ENCODE assay signal across 7 mouse cellular contexts in the genomic region with DNA sequence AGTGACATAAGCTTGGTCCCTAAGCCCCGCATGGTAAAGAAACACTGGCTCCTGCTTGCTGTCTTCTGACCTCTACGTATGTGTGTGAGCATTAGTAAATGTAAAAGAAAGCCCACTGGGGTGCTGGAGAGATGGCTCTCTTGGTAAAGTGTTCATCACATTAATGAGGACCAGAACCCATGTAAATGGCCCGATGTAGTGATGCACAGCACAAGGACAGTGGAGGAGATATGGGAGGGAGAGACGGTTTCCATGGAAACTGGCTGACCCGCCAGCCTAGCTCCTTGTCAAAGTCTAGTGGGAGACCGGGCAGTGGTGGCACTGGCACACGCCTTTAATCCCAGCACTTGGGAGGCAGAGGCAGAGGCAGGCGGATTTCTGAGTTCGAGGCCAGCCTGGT. TPM values are rescaled to one million over a fixed set of nuclear protein-coding genes. Genes with fewer than 3 reads are reported as not detected.
DNase-seq lines count a peak whose midpoint lies in the region; ATAC-seq and TF ChIP-seq lines count a peak whose summit lies in the region.

No protein-coding gene starts in this region.

- peaks cover 38% of the 10 kb centered on the region for H3K36me3 ChIP-seq in kidney, embryonic 16.5 days (ENCODE audit: insufficient read depth, low read length)
- 0 out of 2 replicates have a peak, but pooled peaks cover 10% of the 10 kb centered on the region for H3K36me3 ChIP-seq in forebrain, postnatal 0 days (ENCODE audit: insufficient read depth)
- H3K36me3 ChIP-seq in midbrain, embryonic 14.5 days (ENCODE audit: control insufficient read depth, insufficient read depth, low read length) = peaks cover 10% of the 10 kb centered on the region

- no peak for TF ChIP-seq CTCF in brain, embryonic 14.5 days (IDR thresholded peaks at IDR 0.05; ENCODE audit: borderline replicate concordance, extremely low read depth, insufficient read depth, insufficient read length)
- TF ChIP-seq CTCF in forebrain, postnatal 0 days (IDR thresholded peaks at IDR 0.05; ENCODE audit: low read depth) = no peak

- peaks cover 16% of the 10 kb centered on the region for H3K4me1 ChIP-seq in kidney, embryonic 16.5 days (ENCODE audit: insufficient read depth, low read length)
- no peaks in the 10 kb centered on the region for H3K4me1 ChIP-seq in forebrain, postnatal 0 days (ENCODE audit: insufficient read depth)
- no peaks in the 10 kb centered on the region for H3K4me1 ChIP-seq in midbrain, embryonic 14.5 days (ENCODE audit: control insufficient read depth, insufficient read depth, low read length)

- ATAC-seq in kidney, embryonic 16.5 days (ENCODE audit: low FRiP score, low TSS enrichment) = 0 out of 2 replicates have a peak, but pooled peaks have one; percentile 13
- ATAC-seq in forebrain, postnatal 0 days = no peak
- no peak for ATAC-seq in midbrain, embryonic 14.5 days (ENCODE audit: low FRiP score, low TSS enrichment)

- no peak overlapping the region for H3K9ac ChIP-seq in kidney, embryonic 16.5 days (replicated peaks; ENCODE audit: low read length)
- no peak overlapping the region for H3K9ac ChIP-seq in forebrain, postnatal 0 days
- H3K9ac ChIP-seq in midbrain, embryonic 14.5 days (replicated peaks; ENCODE audit: low read length) = no peak overlapping the region

- no peak overlapping the region for H3K27ac ChIP-seq in kidney, embryonic 16.5 days (ENCODE audit: low read length)
- H3K27ac ChIP-seq in forebrain, postnatal 0 days (ENCODE audit: low read depth, low read length) = no peak overlapping the region
- H3K27ac ChIP-seq in midbrain, embryonic 14.5 days (replicated peaks; ENCODE audit: low read depth, low read length) = no peak overlapping the region

- intact Hi-C loops in gastrocnemius, postnatal 14 days (cut with DNase I; ENCODE audit: low total_unique reads) = no loop called here

- H3K4me3 ChIP-seq in kidney, embryonic 16.5 days (ENCODE audit: low read length) = no peak overlapping the region
- H3K4me3 ChIP-seq in forebrain, postnatal 0 days (ENCODE audit: low read depth, low read length) = no peak overlapping the region
- no peak overlapping the region for H3K4me3 ChIP-seq in midbrain, embryonic 14.5 days (replicated peaks; ENCODE audit: low read depth, low read length)

- DNase-seq in kidney, postnatal 25 days = no peak
- peak; percentile 53 for DNase-seq in brain, embryonic 14.5 days (ENCODE audit: low read depth)
- DNase-seq in forebrain, postnatal 0 days = peak; percentile 18
- peak; percentile 45 for DNase-seq in midbrain, embryonic 14.5 days
- no peak for DNase-seq in cerebellum, adult 9-10 months
- no peak for DNase-seq in gastrocnemius, postnatal 14 days

- no peak overlapping the region for H3K4me2 ChIP-seq in kidney, embryonic 16.5 days (replicated peaks; ENCODE audit: low read depth, low read length)
- no peak overlapping the region for H3K4me2 ChIP-seq in forebrain, postnatal 0 days (ENCODE audit: low read depth)
- H3K4me2 ChIP-seq in midbrain, embryonic 14.5 days (ENCODE audit: low read length) = no peak overlapping the region

- H3K9me3 ChIP-seq in kidney, embryonic 16.5 days (ENCODE audit: low read length) = no peaks in the 10 kb centered on the region
- H3K9me3 ChIP-seq in forebrain, postnatal 0 days (ENCODE audit: low read length) = no peaks in the 10 kb centered on the region
- H3K9me3 ChIP-seq in midbrain, embryonic 14.5 days (ENCODE audit: control insufficient read depth, low read length) = no peaks in the 10 kb centered on the region

- no peaks in the 10 kb centered on the region for H3K27me3 ChIP-seq in kidney, embryonic 16.5 days (ENCODE audit: insufficient read depth, low read length)
- no peaks in the 10 kb centered on the region for H3K27me3 ChIP-seq in forebrain, postnatal 0 days (ENCODE audit: insufficient read depth, low read length)
- H3K27me3 ChIP-seq in midbrain, embryonic 14.5 days (ENCODE audit: control insufficient read depth, insufficient read depth, low read length) = no peaks in the 10 kb centered on the region

- WGBS in kidney, embryonic 16.5 days = 48% methylated on average over 9 of the region's 9 CpGs
- 53% methylated on average over 9 of the region's 9 CpGs for WGBS in forebrain, postnatal 0 days
- WGBS in midbrain, embryonic 14.5 days = 47% methylated on average over 9 of the region's 9 CpGs

- TF ChIP-seq POLR2A in brain, embryonic 14.5 days (IDR thresholded peaks at IDR 0.05; ENCODE audit: borderline replicate concordance, extremely low read depth, insufficient read depth, insufficient read length, poor library complexity, severe bottlenecking) = no peak

RNA-seq across cellular contexts. Expression of a gene that starts 26.8 kb away (rescaled TPM):
- 53.7 and 55.3 TPM in 2 replicates for polyA plus RNA-seq in kidney, embryonic 16.5 days (2015; fragmentation: Nextera tagmentation; extraction: Ambion mirVana)
- polyA plus RNA-seq in brain, embryonic 14.5 days (2012; rRNA removed) = 15.5 and 18.8 TPM in 2 replicates
- total RNA-seq in forebrain, postnatal 0 days (2014; rRNA removed) = 8.9 and 12.7 TPM in 2 replicates
- 3.5 and 4.9 TPM in 2 replicates for polyA plus RNA-seq in forebrain, postnatal 0 days (2015; fragmentation: Nextera tagmentation; extraction: Ambion mirVana)
- 3.4 and 8.5 TPM in 2 replicates for polyA plus RNA-seq in midbrain, embryonic 14.5 days (2014; fragmentation: Nextera tagmentation; extraction: Ambion mirVana)
- 10 to 100 TPM; 26.5 to 27.4 TPM for total RNA-seq in gastrocnemius, postnatal 14 days (2021)

RNA-seq across cellular contexts. Expression of a gene that starts 43.3 kb away (rescaled TPM):
- 16.3 and 16.6 TPM in 2 replicates for polyA plus RNA-seq in kidney, embryonic 16.5 days (2015; fragmentation: Nextera tagmentation; extraction: Ambion mirVana)
- polyA plus RNA-seq in brain, embryonic 14.5 days (2012; rRNA removed) = 34.0 and 34.8 TPM in 2 replicates
- 19.3 and 21.8 TPM in 2 replicates for total RNA-seq in forebrain, postnatal 0 days (2014; rRNA removed)
- polyA plus RNA-seq in forebrain, postnatal 0 days (2015; fragmentation: Nextera tagmentation; extraction: Ambion mirVana) = 12.5 and 18.4 TPM in 2 replicates
- 17.1 and 18.6 TPM in 2 replicates for polyA plus RNA-seq in midbrain, embryonic 14.5 days (2014; fragmentation: Nextera tagmentation; extraction: Ambion mirVana)
- 1 to 10 TPM; 3.1 to 3.3 TPM for total RNA-seq in gastrocnemius, postnatal 14 days (2021)

Comparison
In these comparisons a context has a peak if more than half of its experiments do, and no peak if none do; other contexts are left out.
1. DNase-seq: peak in brain, embryonic 14.5 days (single experiment), forebrain, postnatal 0 days (single experiment) and midbrain, embryonic 14.5 days (single experiment); none in kidney, postnatal 25 days (0 of 2), cerebellum, adult 9-10 months (single experiment) and gastrocnemius, postnatal 14 days (single experiment).